Mouse (Mus musculus): Measurements from ENCODE around the gene Gm17535. TPM values are rescaled to one million over a fixed set of nuclear protein-coding genes. Genes with fewer than 3 reads are reported as not detected.
A peak's percentile ranks its signal among the peaks of the same experiment; 100 is the strongest.
"Not testable (repeated sequence)": the region's sequence is repeated elsewhere in the genome, so short reads cannot be mapped to it uniquely, and the experiment has no call there.

The Gm17535 gene
- not detected in 2 replicates for total RNA-seq (2021)
- long read RNA-seq, experiment 1, result 0 reads
- long read RNA-seq, experiment 2, result 0 reads

DNA sequence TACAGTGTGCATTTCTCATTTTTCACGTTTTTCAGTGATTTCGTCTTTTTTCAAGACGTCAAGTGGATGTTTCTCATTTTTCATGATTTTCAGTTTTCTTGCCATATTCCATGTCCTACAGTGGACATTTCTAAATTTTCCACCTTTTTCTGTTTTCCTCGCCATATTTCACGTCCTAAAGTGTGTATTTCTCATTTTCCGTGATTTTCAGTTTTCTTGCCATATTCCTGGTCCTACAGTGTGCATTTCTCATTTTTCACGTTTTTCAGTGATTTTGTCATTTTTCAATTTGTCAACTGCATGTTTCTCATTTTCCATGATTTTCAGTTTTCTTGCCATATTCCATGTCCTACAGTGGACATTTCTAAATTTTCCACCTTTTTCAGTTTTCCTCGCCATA is at the start of gene Gm17535:
Gene Gm17535, plus strand, starts transcription at position 301 of the 400 bp plus-strand sequence.
- not testable (repeated sequence) for DNase-seq

GRCm38 (mm10) chr9:3000445-3000972 is 33.9 kb upstream of the Gm17535 start, which contains the start of gene Gm10722:
Gene Gm10722, plus strand, starts transcription at chr9:3000922.
- DNase-seq, result not testable (repeated sequence)

DNA sequence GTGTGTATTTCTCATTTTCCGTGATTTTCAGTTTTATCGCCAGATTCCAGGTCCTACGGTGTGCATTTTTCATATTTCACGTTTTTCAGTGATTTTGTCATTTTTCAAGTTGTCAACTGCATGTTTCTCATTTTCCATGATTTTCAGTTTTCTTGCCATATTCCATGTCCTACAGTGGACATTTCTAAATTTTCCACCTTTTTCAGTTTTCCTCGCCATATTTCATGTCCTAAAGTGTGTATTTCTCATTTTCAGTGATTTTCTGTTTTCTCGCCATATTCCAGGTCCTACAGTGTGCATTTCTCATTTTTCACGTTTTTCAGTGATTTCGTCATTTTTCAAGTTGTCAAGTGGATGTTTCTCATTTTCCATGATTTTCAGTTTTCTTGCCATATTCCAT is 33.4 kb upstream of the Gm17535 start:
- DNase-seq, result not testable (repeated sequence)

DNA sequence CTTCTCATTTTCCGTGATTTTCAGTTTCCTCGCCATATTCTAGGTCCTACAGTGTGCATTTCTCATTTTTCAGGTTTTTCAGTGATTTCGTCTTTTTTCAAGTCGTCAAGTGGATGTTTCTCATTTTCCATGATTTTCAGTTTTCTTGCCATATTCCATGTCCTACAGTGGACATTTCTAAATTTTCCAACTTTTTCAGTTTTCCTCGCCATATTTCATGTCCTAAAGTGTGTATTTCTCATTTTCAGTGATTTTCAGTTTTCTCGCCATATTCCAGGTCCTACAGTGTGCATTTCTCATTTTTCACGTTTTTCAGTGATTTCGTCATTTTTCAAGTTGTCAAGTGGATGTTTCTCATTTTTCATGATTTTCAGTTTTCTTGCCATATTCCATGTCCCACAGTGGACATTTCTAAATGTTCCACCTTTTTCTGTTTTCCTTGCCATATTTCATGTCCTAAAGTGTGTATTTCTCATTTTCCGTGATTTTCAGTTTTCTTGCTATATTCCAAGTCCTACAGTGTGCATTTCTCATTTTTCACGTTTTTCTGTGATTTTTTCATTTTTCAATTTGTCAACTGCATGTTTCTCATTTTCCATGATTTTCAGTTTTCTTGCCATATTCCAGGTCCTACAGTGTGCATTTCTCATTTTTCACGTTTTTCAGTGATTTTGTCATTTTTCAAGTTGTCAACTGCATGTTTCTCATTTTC is 32.3 kb upstream of the Gm17535 start:
- peak; percentile 85 for DNase-seq

DNA sequence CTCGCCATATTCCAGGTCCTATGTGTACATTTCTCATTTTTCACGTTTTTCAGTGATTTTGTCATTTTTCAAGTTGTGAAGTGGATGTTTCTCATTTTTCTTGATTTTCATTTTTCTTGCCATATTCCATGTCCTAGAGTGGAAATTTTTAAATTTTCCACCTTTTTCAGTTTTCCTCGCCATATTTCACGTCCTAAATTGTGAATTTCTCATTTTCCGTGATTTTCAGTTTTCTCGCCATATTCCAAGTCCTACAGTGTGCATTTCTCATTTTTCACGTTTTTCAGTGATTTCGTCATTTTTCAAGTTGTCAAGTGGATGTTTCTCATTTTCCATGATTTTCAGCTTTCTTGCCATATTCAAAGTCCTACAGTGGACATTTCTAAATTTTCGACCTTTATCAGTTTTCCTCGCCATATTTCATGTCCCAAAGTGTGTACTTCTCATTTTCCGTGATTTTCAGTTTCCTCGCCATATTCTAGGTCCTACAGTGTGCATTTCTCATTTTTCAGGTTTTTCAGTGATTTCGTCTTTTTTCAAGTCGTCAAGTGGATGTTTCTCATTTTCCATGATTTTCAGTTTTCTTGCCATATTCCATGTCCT is 31.5 kb upstream of the Gm17535 start, which contains the start of gene Gm11168:
Gene Gm11168, plus strand, starts transcription at position 553 of the 603 bp plus-strand sequence.
- DNase-seq, result not testable (repeated sequence)

- DNase-seq, result not testable (repeated sequence)
Measured at GRCm38 (mm10) chr9:3006179-3006578, 28.2 kb upstream of the Gm17535 start.

GRCm38 (mm10) chr9:3006636-3007035 is 27.8 kb upstream of the Gm17535 start:
- DNase-seq, result not testable (repeated sequence)

- not testable (repeated sequence) for DNase-seq
Measured at GRCm38 (mm10) chr9:3007272-3007671, 27.1 kb upstream of the Gm17535 start.

DNA sequence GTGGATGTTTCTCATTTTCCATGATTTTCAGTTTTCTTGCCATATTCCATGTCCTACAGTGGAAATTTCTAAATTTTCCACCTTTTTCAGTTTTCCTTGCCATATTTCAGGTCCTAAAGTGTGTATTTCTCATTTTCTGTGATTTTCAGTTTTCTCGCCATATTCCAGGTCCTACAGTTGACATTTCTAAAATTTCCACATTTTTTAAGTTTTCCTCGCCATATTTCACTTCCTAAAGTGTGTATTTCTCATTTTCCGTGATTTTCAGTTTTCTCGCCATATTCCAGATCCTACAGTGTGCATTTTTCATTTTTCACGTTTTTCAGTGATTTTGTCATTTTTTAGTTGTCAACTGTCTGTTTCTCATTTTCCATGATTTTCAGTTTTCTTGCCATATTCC is 25.1 kb upstream of the Gm17535 start:
- DNase-seq, result not testable (repeated sequence)

DNA sequence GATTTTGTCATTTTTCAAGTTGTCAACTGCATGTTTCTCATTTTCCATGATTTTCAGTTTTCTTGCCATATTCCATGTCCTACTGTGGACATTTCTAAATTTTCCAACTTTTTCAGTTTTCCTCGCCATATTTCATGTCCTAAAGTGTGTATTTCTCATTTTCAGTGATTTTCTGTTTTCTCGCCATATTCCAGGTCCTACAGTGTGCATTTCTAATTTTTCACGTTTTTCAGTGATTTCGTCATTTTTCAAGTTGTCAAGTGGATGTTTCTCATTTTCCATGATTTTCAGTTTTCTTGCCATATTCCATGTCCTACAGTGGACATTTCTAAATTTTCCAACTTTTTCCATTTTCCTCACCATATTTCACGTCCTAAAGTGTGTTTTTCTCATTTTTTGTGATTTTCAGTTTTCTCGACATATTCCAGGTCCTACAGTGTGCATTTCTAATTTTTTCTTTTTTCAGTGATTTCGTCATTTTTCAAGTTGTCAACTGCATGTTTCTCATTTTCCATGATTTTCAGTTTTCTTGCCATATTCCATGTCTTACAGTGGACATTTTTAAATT is 22.3 kb upstream of the Gm17535 start:
- not testable (repeated sequence) for DNase-seq

DNA sequence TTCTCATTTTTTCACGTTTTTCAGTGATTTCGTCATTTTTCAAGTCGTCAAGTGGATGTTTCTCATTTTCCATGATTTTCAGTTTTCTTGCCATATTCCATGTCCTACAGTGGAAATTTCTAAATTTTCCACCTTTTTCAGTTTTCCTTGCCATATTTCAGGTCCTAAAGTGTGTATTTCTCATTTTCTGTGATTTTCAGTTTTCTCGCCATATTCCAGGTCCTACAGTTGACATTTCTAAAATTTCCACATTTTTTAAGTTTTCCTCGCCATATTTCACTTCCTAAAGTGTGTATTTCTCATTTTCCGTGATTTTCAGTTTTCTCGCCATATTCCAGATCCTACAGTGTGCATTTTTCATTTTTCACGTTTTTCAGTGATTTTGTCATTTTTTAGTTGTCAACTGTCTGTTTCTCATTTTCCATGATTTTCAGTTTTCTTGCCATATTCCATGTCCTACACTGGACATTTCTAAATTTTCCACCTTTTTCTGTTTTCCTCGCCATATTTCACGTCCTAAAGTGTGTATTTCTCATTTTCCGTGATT is 21.6 kb upstream of the Gm17535 start, which contains the start of gene Gm10721:
Gene Gm10721, plus strand, starts transcription at position 408 of the 547 bp plus-strand sequence.
- DNase-seq, result not testable (repeated sequence)

- DNase-seq, result not testable (repeated sequence)
Measured at GRCm38 (mm10) chr9:3015354-3015753, 19.0 kb upstream of the Gm17535 start, which contains the start of gene Gm10720. Gene Gm10720, plus strand, starts transcription at chr9:3015654.

- DNase-seq, result not testable (repeated sequence)
Measured at GRCm38 (mm10) chr9:3015896-3016295, 18.5 kb upstream of the Gm17535 start.

- DNase-seq, result not testable (repeated sequence)
Measured at GRCm38 (mm10) chr9:3017108-3017507, 17.3 kb upstream of the Gm17535 start, which contains the start of gene Gm10719. Gene Gm10719, plus strand, starts transcription at chr9:3017408.

GRCm38 (mm10) chr9:3018944-3019343 is 15.5 kb upstream of the Gm17535 start:
- peak; percentile 50 for DNase-seq

GRCm38 (mm10) chr9:3019835-3020727 is 14.3 kb upstream of the Gm17535 start:
- peak; percentile 58 for DNase-seq

- DNase-seq, result not testable (repeated sequence)
Measured at GRCm38 (mm10) chr9:3022316-3023008, 11.9 kb upstream of the Gm17535 start.

- not testable (repeated sequence) for DNase-seq
Measured at GRCm38 (mm10) chr9:3023312-3023984, 11.0 kb upstream of the Gm17535 start, which contains the start of gene Gm10718. Gene Gm10718, plus strand, starts transcription at chr9:3023547.

- not testable (repeated sequence) for DNase-seq
Measured at GRCm38 (mm10) chr9:3023985-3024648, 10.3 kb upstream of the Gm17535 start.
